Mouse (Mus musculus) left cerebral cortex, postnatal 10 days (tissue): ENCODE results near the gene Thap3. TPM values are rescaled to one million over a fixed set of nuclear protein-coding genes. Genes with fewer than 3 reads are reported as not detected.

Experiments used
- DNase-seq, 2 experiments: peaks; one replicate each; pipeline ENCODE4 v3.0.0; 2021 to 2022; ENCODE audit warnings: low spot score in 2 of 2, mixed read lengths in 1 of 2; ENCODE audit errors: extremely low spot score in 1 of 2
- intact Hi-C: fragments of 180-260 bp; cut with DNase I; formaldehyde crosslinking; loops from one replicate; pipeline ENCODE4 v1.15.1; 2025
- total RNA-seq, 2 experiments: library from RNA; stranded (reverse); gene quantifications; 2 replicates each; pipeline ENCODE4 v1.2.3; 2021

Gene Thap3
- total RNA-seq, 2 experiments from 2014 or later, result 18.8 to 21.2 TPM

- intact Hi-C loops, result no loop called here
- DNase-seq, result no peak
These were observed 40.0 kb downstream of the Thap3 start for GRCm38 (mm10) chr4:151948497-151949471.

GRCm38 (mm10) chr4:151946211-151946610 is 42.6 kb downstream of the Thap3 start:
- no peak for DNase-seq
- intact Hi-C loops, result no loop called here

GRCm38 (mm10) chr4:151938089-151938488 is 50.7 kb downstream of the Thap3 start:
- no peak for DNase-seq
- intact Hi-C loops, result no loop called here

GRCm38 (mm10) chr4:151937441-151937840 is 51.4 kb downstream of the Thap3 start:
- DNase-seq, result no peak
- intact Hi-C loops, result no loop called here

GRCm38 (mm10) chr4:151934215-151934572 is 54.6 kb downstream of the Thap3 start:
- intact Hi-C loops, result no loop called here
- DNase-seq, result no peak

- DNase-seq, result peak; percentile 89 to 92
- intact Hi-C loops, result no loop called here
These were observed 55.1 kb downstream of the Thap3 start, which contains the start of gene Dnajc11 for GRCm38 (mm10) chr4:151933505-151934214. Dnajc11 (plus strand) TSS chr4:151933691.

Other genes with a start within 250 kb of the Thap3 start
- gene Camta1, start 127.1 kb downstream of the Thap3 start, total RNA-seq, result 100 to 1,000 TPM; 200 to 223 TPM
- gene Dnajc11, start 55.3 kb downstream of the Thap3 start, total RNA-seq, result 10 to 100 TPM; 55.1 to 70.9 TPM
- 10 to 100 TPM; 14.5 to 16.9 TPM for gene Phf13, start 7.3 kb upstream of the Thap3 start, total RNA-seq
- 10 to 100 TPM; 10.2 to 11.2 TPM for gene Klhl21, start 19.8 kb upstream of the Thap3 start, total RNA-seq
- gene Zbtb48, start 38.7 kb upstream of the Thap3 start, total RNA-seq, result 10 to 100 TPM; 11.9 to 14.7 TPM
- under 1 TPM; 0.43 to 0.54 TPM for gene Tas1r1, start 49.6 kb upstream of the Thap3 start, total RNA-seq
- gene Nol9, start 50.3 kb upstream of the Thap3 start, total RNA-seq, result 10 to 100 TPM; 25.3 to 27.7 TPM
- 10 to 100 TPM; 43.3 to 46.9 TPM for gene Plekhg5, start 83.5 kb upstream of the Thap3 start, total RNA-seq
- 1 to 10 TPM; 3.9 to 4.7 TPM for gene Tnfrsf25, start 126.9 kb upstream of the Thap3 start, total RNA-seq
- gene Espn, start 163.4 kb upstream of the Thap3 start, total RNA-seq, result under 1 TPM; 0.32 to 0.41 TPM
- not detected for gene Hes2, start 169.9 kb upstream of the Thap3 start, total RNA-seq
- gene Acot7, start 189.1 kb upstream of the Thap3 start, total RNA-seq, result 100 to 1,000 TPM; 415 to 420 TPM